Mouse (Mus musculus) thymus, postnatal 10 days (tissue): ENCODE measurements around the gene Gm20388.
A peak's percentile ranks its signal among the peaks of the same experiment; 100 is the strongest.

ENCODE experiments used
- DNase-seq, 2 experiments: peaks; one replicate each; pipeline ENCODE4 v3.0.0; 2021; ENCODE audit warnings: low spot score in 2 of 2

Gm20388 gene

DNA sequence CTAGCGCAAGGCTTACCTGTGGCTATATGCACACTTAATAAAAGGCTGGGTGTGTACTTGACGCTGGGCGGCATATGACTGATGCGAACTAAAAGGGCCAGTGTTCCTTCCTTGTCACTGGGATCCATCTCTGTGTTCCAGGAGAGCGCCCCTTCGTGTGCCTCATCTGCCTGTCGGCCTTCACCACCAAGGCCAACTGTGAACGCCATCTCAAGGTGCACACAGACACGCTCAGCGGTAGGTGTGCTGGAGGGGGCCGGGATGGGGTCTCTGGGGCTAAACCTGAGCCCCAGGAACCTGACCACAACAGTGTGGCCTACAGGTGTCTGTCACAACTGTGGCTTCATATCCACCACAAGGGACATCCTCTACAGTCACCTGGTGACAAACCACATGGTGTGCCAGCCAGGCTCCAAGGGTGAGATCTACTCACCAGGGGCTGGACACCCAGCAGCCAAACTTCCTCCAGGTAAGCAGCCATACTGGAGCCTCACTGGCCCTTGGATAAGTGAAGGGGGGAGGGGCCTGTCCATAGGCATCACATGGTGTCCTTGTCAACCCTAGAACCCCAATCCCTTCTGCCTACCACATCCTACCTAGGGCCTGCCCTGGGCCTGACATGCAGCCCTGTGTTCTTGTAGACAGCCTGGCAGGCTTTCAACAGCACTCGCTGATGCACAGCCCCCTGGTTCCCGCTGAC lies 2424.3 kb downstream of the Gm20388 start:
- no peak for DNase-seq

- no peak for DNase-seq
Measured at GRCm38 (mm10) chr8:122335638-122336250, 2425.1 kb downstream of the Gm20388 start.

DNA sequence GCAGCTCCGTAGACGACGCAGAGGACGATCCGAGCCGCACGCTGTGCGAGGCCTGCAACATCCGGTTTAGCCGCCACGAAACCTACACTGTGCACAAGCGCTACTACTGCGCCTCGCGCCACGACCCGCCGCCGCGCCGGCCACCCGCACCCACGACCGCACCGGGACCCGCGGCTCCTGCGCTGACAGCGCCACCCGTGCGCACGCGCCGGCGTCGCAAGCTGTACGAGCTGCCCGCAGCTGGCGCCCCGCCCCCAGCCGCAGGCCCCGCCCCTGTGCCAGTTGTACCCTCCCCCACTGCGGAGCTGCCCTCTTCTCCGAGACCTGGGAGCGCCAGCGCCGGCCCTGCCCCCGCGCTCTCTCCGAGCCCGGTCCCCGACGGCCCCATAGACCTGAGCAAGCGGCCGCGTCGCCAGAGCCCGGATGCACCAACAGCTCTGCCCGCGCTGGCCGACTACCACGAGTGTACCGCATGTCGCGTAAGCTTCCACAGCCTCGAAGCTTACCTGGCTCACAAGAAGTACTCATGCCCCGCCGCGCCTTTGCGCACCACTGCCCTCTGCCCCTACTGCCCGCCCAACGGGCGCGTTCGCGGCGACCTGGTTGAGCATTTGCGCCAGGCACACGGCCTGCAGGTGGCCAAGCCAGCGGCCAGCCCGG lies 2425.7 kb downstream of the Gm20388 start:
- no peak for DNase-seq

DNA sequence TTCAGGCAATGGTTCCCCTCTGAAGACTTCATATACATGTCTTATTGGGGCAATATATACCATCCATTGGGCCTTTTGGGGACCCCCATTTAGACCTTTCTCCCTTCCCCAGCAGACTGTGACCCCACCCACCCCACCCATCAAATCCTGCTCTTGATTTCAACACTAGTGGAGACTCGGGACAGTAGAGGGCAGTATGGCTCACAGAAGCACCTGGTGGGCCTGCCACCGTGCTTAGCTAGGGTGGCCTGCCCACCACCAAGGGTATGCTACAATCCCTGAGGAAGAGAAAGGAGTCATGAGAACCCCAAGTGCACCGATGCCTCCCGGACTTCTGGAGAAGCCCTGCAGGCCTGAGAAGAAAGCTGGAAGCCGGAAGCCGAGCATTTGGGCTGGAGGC lies 2428.2 kb downstream of the Gm20388 start:
- DNase-seq = no peak

DNA sequence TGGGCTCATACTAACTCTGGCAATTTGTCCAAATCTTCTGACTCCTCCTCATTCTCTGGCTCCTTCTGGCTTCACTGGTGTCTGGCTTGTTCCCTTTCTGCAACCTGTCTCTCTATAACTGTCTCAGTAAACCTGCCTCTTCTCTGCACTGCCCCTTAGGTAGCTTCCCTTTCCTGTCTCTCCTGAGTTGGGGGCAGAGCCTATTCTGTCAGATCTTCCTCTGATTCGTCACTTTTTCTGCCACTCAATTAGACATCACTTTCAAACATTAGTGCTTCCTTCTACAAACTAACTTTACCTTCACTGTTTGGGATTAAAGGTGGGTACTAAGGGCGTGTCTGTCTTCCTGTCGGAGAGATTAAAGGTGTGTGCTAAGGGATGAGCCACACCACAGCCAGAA lies 2430.1 kb downstream of the Gm20388 start:
- no peak for DNase-seq

DNA sequence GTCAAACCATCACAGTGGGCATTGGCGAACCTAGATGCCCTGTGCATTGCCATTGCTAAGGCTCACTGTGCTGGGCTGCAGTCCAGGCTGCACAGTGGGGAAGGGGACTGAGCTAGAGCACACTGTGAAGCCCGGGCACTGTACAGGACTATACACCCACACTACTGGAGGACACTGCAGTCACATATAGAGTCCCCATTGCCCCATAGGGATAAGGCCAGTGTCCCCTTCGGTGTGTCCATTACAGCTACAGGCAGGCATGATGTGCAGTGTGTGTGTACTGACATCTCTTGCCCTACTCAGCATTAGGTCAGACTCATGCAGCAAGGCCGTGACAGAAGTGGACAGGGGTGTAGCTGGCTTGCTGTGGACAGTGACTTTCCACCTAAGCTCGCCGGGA lies 2431.1 kb downstream of the Gm20388 start:
- DNase-seq = no peak

DNA sequence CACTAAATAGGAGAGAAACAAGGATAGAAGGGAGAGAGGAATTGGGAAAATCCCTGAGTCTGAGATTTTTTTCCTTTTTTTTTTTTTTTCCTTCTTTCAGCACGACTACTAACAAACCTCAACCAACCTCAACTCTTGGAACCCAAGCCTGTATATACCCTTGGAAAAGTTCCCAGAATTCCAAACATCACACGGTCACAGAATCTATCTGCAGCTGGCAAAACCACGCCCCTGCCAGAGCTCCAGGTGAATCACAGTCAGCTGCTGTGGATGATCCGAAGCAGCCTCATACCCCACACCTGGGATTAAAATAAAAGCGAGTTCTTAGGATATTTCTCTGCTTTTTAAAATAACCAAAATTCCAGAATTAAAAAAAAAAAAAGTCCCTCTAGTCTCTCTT lies 2431.7 kb downstream of the Gm20388 start:
- no peak for DNase-seq

DNA sequence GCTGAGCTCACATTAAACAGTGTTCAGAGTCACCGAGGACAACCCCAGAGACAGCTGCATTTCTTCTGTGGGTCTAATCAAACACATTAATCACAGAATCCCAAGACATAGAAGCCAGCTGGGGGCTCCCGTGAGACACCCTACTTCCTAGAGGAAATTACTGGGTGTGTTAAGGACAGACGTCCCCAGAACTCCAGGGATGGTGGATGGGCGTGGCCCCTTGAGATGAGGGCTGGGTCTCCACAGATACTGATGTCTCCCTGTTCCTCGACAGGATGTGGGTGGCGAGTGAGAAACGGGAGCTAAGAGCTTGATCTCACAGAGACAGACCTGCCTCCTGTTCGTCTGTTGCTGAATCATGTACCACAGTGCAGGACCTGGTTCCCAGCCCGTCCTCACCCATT lies 2432.2 kb downstream of the Gm20388 start:
- peak; percentile 18 to 43 for DNase-seq

- no peak for DNase-seq
Measured at GRCm38 (mm10) chr8:122343341-122343740, 2432.7 kb downstream of the Gm20388 start.

GRCm38 (mm10) chr8:122343758-122344157 lies 2433.1 kb downstream of the Gm20388 start:
- peak; percentile 24 to 41 for DNase-seq

DNA sequence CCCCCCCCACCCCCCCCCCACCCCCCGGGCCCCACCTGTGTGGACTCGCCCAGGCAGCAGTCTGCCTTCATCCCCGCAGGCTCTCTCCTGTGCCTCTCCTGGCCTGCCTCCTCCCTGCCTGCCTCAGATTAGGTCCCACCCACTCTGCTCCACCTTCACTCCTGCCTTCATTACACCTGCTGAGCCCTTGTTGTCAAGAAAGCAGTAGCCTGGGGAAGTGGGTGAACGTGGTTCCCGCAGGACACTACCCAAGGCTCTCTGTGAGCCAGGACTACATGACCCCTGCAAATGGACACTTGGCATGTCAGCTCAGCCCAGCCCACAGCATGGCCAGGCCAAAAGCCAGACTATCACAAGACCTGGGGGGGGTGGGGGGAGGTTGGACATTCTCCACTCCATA lies 2433.6 kb downstream of the Gm20388 start:
- no peak for DNase-seq

GRCm38 (mm10) chr8:122345181-122346095 lies 2434.8 kb downstream of the Gm20388 start:
- DNase-seq = no peak

GRCm38 (mm10) chr8:122347811-122348552 lies 2437.3 kb downstream of the Gm20388 start:
- no peak for DNase-seq

GRCm38 (mm10) chr8:122349357-122350297 lies 2439.0 kb downstream of the Gm20388 start:
- no peak for DNase-seq

DNA sequence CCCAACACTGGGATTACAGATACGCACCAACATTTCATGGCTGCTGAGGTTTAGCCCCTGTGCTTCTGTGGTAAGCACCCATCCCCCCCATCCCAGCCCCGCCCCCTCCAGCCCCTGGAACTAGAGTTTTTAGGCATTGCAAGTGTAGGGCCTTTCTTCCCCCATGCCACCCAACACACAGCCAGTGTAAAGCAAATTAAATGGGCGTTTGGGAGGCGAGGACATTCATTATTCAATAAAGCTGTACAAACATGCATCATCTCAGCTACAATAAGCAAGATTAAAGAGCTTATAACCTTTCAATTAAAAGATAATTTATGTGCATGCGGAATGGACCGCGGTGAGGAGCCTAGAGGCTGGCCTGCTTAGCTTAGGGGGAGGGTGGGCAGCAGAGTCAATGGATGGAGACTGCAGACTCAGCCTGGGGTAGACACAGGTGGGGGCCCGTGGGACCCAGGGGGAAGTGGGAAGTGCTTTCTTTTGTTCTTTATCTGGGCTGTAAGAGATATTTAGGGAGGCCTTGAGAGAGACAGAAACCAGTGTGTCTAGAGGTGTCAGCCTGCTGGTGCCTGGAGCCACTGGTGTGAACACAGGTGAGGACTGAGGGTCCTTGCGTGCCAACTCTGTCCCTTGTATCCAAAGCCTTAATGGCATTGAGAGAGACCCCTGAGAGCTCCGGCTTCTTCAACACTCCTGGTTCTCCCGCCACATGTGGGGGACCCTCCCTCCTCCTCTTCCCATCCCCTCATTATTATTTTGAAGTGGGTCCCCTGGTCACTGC lies 2439.9 kb downstream of the Gm20388 start:
- no peak for DNase-seq

- no peak for DNase-seq
Measured at GRCm38 (mm10) chr8:122354157-122354556, 2443.5 kb downstream of the Gm20388 start.

DNA sequence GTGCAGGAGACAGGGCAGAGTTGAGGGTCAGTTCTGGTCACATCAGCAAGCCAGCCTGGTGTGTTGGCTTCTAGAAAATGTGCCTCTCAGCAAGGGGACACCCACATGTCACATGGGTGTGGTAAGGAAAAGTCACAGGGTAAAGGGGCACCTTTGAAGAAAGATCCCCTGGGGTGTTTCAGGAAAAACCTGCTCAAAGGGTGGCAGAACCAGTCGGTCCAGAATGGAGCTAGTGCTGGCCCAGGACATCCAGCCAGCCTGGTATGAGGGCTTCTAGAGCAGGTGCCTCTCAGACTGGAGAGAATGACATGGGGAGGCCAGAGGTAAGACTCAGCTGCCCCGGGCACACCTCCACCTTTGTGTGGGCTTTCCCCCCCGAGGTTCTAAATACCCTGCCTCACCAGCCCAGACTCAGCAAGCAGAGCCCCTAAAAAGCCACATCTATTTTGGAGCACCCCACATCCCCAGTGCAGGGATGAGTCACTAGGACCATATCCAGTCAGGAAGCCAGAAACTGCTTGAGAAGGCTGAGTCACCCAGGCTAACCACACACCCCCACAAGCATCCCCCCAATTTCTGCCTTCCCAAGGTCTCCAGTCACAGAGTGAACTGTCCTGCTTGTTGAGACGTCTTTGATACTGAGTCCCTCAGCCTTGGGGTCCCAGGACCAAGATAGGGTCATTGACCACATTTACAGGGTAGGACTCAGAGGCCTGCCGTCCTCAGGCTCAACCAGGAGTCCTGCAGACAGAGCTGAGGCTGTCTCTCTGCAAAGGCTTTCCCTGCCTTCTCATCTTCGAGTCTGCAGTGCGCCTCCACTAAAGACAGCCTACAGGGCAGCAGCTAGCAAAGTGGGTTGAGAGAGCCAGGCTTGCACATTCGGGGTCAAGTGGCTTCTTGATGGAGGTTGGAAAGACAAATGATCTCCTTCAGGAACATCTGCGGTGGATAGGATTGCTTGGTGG lies 2445.3 kb downstream of the Gm20388 start:
- no peak for DNase-seq

DNA sequence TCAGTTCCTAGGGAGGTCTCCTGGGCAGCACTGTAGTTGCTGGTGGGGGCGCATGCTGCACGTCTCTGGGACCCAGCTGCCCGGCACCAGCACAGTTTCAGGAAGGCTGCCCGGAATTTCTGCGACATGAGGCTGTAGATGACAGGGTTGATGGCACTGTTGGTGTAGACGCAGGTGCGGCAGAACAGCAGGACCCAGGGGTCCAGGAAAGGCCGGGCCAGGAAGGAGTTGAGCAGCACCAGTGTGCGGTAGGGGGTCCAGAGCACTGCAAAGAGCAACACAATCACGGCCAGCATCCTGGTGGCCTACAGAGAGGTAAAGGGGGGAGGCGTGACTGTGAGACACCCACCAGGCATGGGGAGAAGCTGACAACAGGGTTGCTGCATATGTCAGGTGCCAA lies 2446.6 kb downstream of the Gm20388 start:
- DNase-seq = no peak
